Mouse (Mus musculus) limb, embryonic 14.5 days (tissue): ENCODE measurements around the gene Zfp94. TPM values are rescaled to one million over a fixed set of nuclear protein-coding genes. Genes with fewer than 3 reads are reported as not detected.

Source experiments
- ATAC-seq: fragments of 200-750 bp; cut with Nextera tagmentation; 2 replicates; pipeline ENCODE4 v1.8.0; 2017; ENCODE audit warnings: low read depth, moderate number of reproducible peaks, moderate TSS enrichment; ENCODE audit not compliant: low FRiP score
- DNase-seq: peaks from one replicate; pipeline ENCODE4 v3.0.0-alpha.2; 2015; ENCODE audit warnings: low spot score
- H3K27ac ChIP-seq: fragments of 300-500 bp; sonication (generic); replicated peaks from 2 replicates; pipeline ENCODE4 v1.5.1; 2014; ENCODE audit warnings: low read depth, mild to moderate bottlenecking, low read length, moderate library complexity, mixed read lengths
- H3K27me3 ChIP-seq: fragments of 300-500 bp; sonication (generic); 2 replicates; pipeline ENCODE4 v1.6.1; 2014; ENCODE audit warnings: low read length, mixed read lengths; ENCODE audit not compliant: control insufficient read depth, insufficient read depth
- H3K36me3 ChIP-seq: fragments of 300-500 bp; sonication (generic); 2 replicates; pipeline ENCODE4 v1.6.1; 2014; ENCODE audit warnings: mild to moderate bottlenecking, low read length, moderate library complexity, mixed read lengths; ENCODE audit not compliant: control insufficient read depth, insufficient read depth
- H3K4me1 ChIP-seq: fragments of 300-500 bp; sonication (generic); 2 replicates; pipeline ENCODE4 v1.6.1; 2014; ENCODE audit warnings: antibody characterized with exemption, low read length, mixed read lengths; ENCODE audit not compliant: control insufficient read depth, insufficient read depth
- H3K4me2 ChIP-seq: fragments of 300-500 bp; sonication (generic); replicated peaks from 2 replicates; pipeline ENCODE4 v1.6.1; 2014; ENCODE audit warnings: low read depth, mild to moderate bottlenecking, low read length, moderate library complexity; ENCODE audit not compliant: severe bottlenecking
- H3K4me3 ChIP-seq: fragments of 300-500 bp; sonication (generic); replicated peaks from 2 replicates; pipeline ENCODE4 v1.5.1; 2014; ENCODE audit warnings: low read length
- H3K9ac ChIP-seq: fragments of 300-500 bp; sonication (generic); 2 replicates; pipeline ENCODE4 v1.6.1; 2014; ENCODE audit warnings: mild to moderate bottlenecking, low read depth, low read length, moderate library complexity; ENCODE audit not compliant: severe bottlenecking
- H3K9me3 ChIP-seq: fragments of 300-500 bp; sonication (generic); 2 replicates; pipeline ENCODE4 v1.6.1; 2016; ENCODE audit warnings: low read length; ENCODE audit not compliant: control insufficient read depth
- POLR2A ChIP-seq: fragments of 200-500 bp; IDR thresholded peaks from 2 replicates; pipeline ENCODE4 v1.8.0; 2012; ENCODE audit warnings: inconsistent platforms, mild to moderate bottlenecking, moderate library complexity, borderline replicate concordance; ENCODE audit not compliant: insufficient read depth, insufficient read length; ENCODE audit errors: extremely low read depth
- WGBS: fragments of 180-500 bp; shearing (Covaris S2); extraction: QIAGEN DNeasy Blood & Tissue Kit; methylation state at CpG from one replicate; pipeline ENCODE4 v1.1.7; 2014; 5-methylcytosine and 5-hydroxymethylcytosine counted together
- polyA plus RNA-seq, 2 experiments: library from polyadenylated mRNA; depleted of rRNA in 1 of 2; stranded (reverse) in 1 of 2; unstranded in 1 of 2; fragments of >200 nt; fragmentation: Nextera tagmentation in 1 of 2; extraction: Ambion mirVana in 1 of 2; gene quantifications; 2 replicates each; pipeline versions ENCODE4 v1.2.1 to v1.2.3; 2012 to 2014

Gene Zfp94
- polyA plus RNA-seq, 2 experiments, result 12.6 to 13.8 TPM

DNA sequence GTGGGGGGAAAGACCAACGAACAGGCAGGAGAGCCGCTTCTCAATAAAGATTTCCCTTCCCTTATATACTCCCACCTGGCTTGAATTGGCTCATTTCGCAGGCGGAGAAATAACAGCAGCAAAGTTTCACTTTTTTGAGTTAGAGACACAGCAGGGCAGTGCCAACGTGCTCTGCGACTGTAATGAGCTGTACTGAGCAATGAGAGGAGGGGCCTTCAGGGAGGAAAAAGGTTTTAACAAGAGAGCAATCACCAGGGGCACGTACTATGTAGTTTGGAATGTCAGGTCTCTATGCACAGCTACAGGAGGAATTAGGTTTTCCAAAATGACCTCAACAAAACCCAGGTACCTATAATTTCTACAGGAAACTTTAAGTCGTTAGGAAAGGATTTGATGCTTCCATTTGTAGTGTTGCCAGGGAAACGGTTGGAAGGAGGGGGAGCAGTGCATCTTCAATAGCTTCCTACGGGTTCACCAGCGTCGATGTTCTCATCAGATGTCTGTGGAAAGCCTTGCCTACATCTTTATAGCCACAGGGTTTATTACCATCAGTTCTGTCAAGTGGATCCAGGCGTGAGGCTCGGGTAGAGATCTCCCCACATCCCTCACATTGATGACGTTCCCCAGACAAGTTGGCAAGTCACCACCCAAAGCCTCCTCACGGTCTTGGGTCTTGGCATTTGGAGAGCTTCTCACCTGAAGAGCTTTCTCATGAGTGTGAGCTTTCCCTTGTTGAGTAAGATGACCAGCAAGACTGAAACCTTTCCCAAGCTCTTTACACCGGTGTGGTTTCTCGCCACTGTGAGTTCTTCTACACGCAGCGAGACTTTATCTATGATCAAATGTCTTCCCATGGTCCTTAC, 10.0 kb upstream of the Zfp94 start:
- Histone ChIP-seq H3K27me3 (no peaks in the 10 kb centered on the region), H3K9me3 (peaks cover 10% of the 10 kb centered on the region), H3K4me1 (0 out of 2 replicates have a peak, but pooled peaks cover 6% of the 10 kb centered on the region), H3K4me3 (peak overlapping the region; percentile 31), H3K4me2 (peak overlapping the region; percentile 59), H3K27ac (peak overlapping the region; percentile 74), H3K9ac (peak overlapping the region; percentile 55), H3K36me3 (no peaks in the 10 kb centered on the region)
- WGBS, result 41% methylated on average over 20 of the region's 20 CpGs
- no peak for TF ChIP-seq POLR2A
- ATAC-seq (no peak), DNase-seq (no peak)

DNA sequence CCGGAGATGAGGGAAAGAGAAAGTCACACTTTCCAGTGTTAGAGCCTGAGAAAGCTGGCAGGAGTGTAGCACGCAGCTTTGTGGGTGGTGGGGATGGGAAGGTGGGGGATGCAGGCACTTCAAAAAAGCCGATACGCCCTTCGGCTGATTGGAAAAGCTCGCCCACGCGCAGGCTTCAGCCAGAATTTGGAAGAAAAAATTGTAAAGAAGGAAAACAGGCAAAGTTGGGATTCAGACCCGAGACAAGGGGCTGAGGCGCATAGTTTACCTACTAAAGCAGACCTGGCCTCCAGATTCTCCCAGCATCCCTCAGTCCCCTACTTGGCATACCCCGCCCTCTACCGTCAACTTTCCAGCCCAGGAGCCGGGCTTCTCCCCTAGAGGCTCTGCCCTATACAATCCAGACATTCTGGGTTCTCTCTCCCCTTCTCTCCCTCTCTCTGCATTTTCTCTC, 9.2 kb upstream of the Zfp94 start:
- H3K9me3 ChIP-seq, result peaks cover 10% of the 10 kb centered on the region
- 6% methylated on average over 13 of the region's 13 CpGs for WGBS
- no peaks in the 10 kb centered on the region for H3K36me3 ChIP-seq
- peak; percentile 37 for DNase-seq
- H3K4me2 ChIP-seq, result peak overlapping the region; percentile 59
- peak; percentile 73 for ATAC-seq
- H3K27ac ChIP-seq, result peak overlapping the region; percentile 74
- H3K27me3 ChIP-seq, result no peaks in the 10 kb centered on the region
- peak overlapping the region; percentile 31 for H3K4me3 ChIP-seq
- H3K9ac ChIP-seq, result peak overlapping the region; percentile 55
- H3K4me1 ChIP-seq, result 0 out of 2 replicates have a peak, but pooled peaks cover 6% of the 10 kb centered on the region
- TF ChIP-seq POLR2A, result peak; percentile 41; the same call in 1 of the 2 replicates

DNA sequence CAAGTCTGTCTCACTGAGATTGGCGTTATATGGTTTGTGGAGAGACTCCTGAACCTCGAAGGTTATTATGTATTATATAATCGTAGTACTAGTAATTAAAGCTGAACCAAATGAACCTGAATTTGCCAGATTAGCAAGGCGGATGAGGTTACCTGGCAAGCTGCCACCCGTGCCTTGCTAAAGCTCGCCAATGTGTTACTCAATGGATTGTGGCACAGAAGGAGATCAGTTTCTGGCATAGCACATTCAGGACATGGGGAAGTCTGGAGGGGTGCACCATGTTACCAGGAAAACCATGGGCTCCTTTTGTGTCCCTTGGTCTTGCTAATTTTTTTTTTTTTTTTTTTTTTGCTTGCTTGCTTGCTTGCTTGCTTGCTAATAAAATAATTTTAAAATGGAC, 8.7 kb upstream of the Zfp94 start:
- H3K36me3 ChIP-seq, result no peaks in the 10 kb centered on the region
- H3K27me3 ChIP-seq, result no peaks in the 10 kb centered on the region
- 0 out of 2 replicates have a peak, but pooled peaks cover 6% of the 10 kb centered on the region for H3K4me1 ChIP-seq
- H3K9ac ChIP-seq, result peak overlapping the region; percentile 55
- ATAC-seq (no peak), DNase-seq (no peak)
- WGBS, result 77% methylated on average over 6 of the region's 6 CpGs
- H3K4me3 ChIP-seq, result peak overlapping the region; percentile 31; the same call in 1 of the 2 replicates
- no peak overlapping the region for H3K27ac ChIP-seq
- TF ChIP-seq POLR2A, result no peak
- peaks cover 10% of the 10 kb centered on the region for H3K9me3 ChIP-seq
- H3K4me2 ChIP-seq, result peak overlapping the region; percentile 59; the same call in 1 of the 2 replicates

DNA sequence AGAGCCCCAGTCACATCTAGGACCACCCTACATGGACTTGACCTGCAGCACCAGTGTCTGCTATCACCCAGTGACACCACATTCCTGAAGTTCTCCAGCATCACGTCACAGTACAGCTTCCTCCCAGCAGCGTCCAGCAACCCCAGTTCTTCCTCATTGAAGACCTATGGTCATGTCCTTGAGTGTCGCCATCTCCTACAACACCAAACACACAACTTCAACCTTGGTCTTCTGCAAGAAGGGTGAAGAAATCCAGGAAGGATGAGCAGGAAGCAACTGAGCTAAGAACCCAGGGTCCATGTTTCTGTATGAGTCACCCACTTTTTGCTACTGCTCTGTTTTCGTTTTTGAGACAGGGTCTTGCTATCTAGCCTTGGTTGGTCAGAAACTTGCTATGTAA, 6.1 kb upstream of the Zfp94 start:
- no peak for TF ChIP-seq POLR2A
- 71% methylated on average over 4 of the region's 4 CpGs for WGBS
- no peak for DNase-seq
- Histone ChIP-seq H3K36me3 (no peaks in the 10 kb centered on the region), H3K27ac (no peak overlapping the region), H3K9me3 (peaks cover 10% of the 10 kb centered on the region), H3K9ac (no peak overlapping the region), H3K4me2 (no peak overlapping the region), H3K4me3 (no peak overlapping the region), H3K4me1 (0 out of 2 replicates have a peak, but pooled peaks cover 6% of the 10 kb centered on the region), H3K27me3 (no peaks in the 10 kb centered on the region)
- no peak for ATAC-seq

DNA sequence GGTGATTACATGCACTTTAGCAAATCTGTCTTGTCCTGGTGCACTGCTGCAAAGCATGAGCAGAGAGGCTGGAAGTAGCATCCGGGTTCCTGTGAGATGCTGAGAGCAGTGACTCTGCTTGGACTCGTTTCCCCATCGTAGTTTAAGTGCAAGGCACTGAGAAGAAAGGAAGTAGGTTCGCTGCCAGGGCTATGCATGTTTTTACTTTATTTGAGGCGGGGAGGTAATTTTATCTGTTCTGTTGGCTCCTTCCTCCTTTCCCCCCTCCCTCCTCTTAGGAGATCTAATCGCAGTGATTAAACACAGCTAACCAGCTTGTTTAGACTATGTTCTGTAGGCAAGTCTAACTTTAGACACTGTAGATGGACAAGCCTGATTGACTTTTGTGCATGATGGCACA, 2.5 kb upstream of the Zfp94 start:
- TF ChIP-seq POLR2A, result no peak
- Histone ChIP-seq H3K4me3 (no peak overlapping the region), H3K4me1 (peaks cover 6% of the 10 kb centered on the region), H3K9me3 (peaks cover 3% of the 10 kb centered on the region), H3K27ac (no peak overlapping the region), H3K27me3 (no peaks in the 10 kb centered on the region), H3K36me3 (no peaks in the 10 kb centered on the region), H3K9ac (no peak overlapping the region), H3K4me2 (no peak overlapping the region)
- DNase-seq (no peak), ATAC-seq (no peak)
- 60% methylated on average over 6 of the region's 6 CpGs for WGBS
